Mouse (Mus musculus) midbrain, embryonic 11.5 days (tissue): ENCODE data around the gene Hsd11b1. TPM values are rescaled to one million over a fixed set of nuclear protein-coding genes. Genes with fewer than 3 reads are reported as not detected.

Experiments
- ATAC-seq: fragments of 200-750 bp; cut with Nextera tagmentation; 2 replicates; pipeline ENCODE4 v1.8.0; 2017; ENCODE audit warnings: moderate TSS enrichment, moderate library complexity; ENCODE audit not compliant: low FRiP score
- DNase-seq: peaks from one replicate; pipeline ENCODE4 v3.0.0; 2015; ENCODE audit warnings: low spot score; ENCODE audit errors: missing footprints
- H3K27ac ChIP-seq: fragments of 300-500 bp; sonication (generic); 2 replicates; pipeline ENCODE4 v1.5.1; 2014; ENCODE audit warnings: low read depth, low read length
- H3K27me3 ChIP-seq: fragments of 300-500 bp; sonication (generic); 2 replicates; pipeline ENCODE4 v1.6.1; 2014; ENCODE audit warnings: mild to moderate bottlenecking, low read length, moderate library complexity, mixed read lengths; ENCODE audit not compliant: control insufficient read depth, insufficient read depth
- H3K36me3 ChIP-seq: fragments of 300-500 bp; sonication (generic); 2 replicates; pipeline ENCODE4 v1.6.1; 2014; ENCODE audit warnings: mild to moderate bottlenecking, low read length, moderate library complexity, mixed read lengths; ENCODE audit not compliant: control insufficient read depth, insufficient read depth
- H3K4me1 ChIP-seq: fragments of 300-500 bp; sonication (generic); 2 replicates; pipeline ENCODE4 v1.6.1; 2014; ENCODE audit warnings: low read length; ENCODE audit not compliant: control insufficient read depth, insufficient read depth
- H3K4me2 ChIP-seq: fragments of 300-500 bp; sonication (generic); 2 replicates; pipeline ENCODE4 v1.6.1; 2014; ENCODE audit warnings: mild to moderate bottlenecking, moderate library complexity
- H3K4me3 ChIP-seq: fragments of 300-500 bp; sonication (generic); 2 replicates; pipeline ENCODE4 v1.5.1; 2014; ENCODE audit warnings: low read depth, low read length
- H3K9ac ChIP-seq: fragments of 300-500 bp; sonication (generic); 2 replicates; pipeline ENCODE4 v1.6.1; 2014; ENCODE audit warnings: low read length
- H3K9me3 ChIP-seq: fragments of 300-500 bp; sonication (generic); 2 replicates; pipeline ENCODE4 v1.6.1; 2016; ENCODE audit warnings: low read length; ENCODE audit not compliant: control insufficient read depth
- WGBS: fragments of 180-500 bp; shearing (Covaris S2); extraction: QIAGEN DNeasy Blood & Tissue Kit; methylation state at CpG from one replicate; pipeline ENCODE4 v1.1.7; 2014; 5-methylcytosine and 5-hydroxymethylcytosine counted together
- polyA plus RNA-seq: library from polyadenylated mRNA; unstranded; fragments of >200 nt; fragmentation: Nextera tagmentation; extraction: Ambion mirVana; gene quantifications from 2 replicates; pipeline ENCODE4 v1.2.1, GENCODE M21; 2014

Gene Hsd11b1
- polyA plus RNA-seq, 1 experiment from 2014 or later, result not detected

DNA sequence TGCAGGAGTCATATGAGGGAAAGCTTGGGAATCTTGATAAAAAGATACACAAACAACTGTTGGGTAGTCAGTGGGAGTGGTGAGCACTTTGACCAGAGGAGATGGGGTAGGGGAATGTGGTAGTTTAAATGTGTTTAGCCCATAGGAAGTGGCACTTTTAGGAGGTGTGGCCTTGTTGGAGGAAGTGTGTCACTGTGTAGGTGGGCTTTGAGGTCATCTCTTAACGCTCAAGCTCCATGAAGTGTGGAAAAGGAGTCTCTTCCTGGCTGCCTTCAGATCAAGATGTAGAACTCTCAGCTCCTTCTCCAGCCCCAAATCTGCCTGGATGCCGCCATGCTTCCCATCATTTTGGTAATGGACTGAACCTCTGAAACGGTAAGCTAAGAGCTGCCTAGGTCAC is 56.4 kb downstream of the Hsd11b1 start, which contains the start of gene Lamb3:
Gene Lamb3 (plus strand): TSS at position 197 of the 400 bp plus-strand sequence.
- Histone ChIP-seq H3K27ac (no peak within 1 kb of the TSS), H3K4me1 (no peaks in the 10 kb centered on the region), H3K36me3 (no peaks in the 10 kb centered on the region), H3K4me2 (no peak within 1 kb of the TSS), H3K27me3 (no peaks in the 10 kb centered on the region), H3K4me3 (no peak within 1 kb of the TSS), H3K9me3 (no peaks in the 10 kb centered on the region), H3K9ac (no peak within 1 kb of the TSS)
- DNase-seq, result no peak
- 88% methylated on average over 3 of the region's 3 CpGs for WGBS
- no peak for ATAC-seq

DNA sequence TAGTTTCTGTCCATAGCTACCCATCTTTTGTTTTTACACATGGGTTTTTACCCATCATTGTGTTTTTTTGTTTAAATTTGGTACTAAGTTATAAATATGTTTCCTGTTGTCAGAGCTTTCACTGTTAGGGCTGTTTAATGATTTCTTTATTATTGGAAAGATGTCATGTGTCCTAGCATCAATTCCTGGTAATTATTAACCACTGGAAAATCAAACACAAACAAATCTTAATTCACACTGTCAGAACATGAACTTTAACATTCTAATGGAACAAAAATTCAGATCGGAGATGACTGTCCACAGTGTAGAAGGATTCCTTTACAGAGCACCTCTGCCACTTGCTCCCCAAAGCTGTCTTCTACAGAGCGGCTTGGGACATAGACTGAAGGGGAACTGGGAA is 58.4 kb downstream of the Hsd11b1 start:
- H3K4me1 ChIP-seq, result no peaks in the 10 kb centered on the region
- 88% methylated on average over 2 of the region's 2 CpGs for WGBS
- no peaks in the 10 kb centered on the region for H3K36me3 ChIP-seq
- H3K27ac ChIP-seq, result no peak overlapping the region
- H3K27me3 ChIP-seq, result no peaks in the 10 kb centered on the region
- H3K4me3 ChIP-seq, result no peak overlapping the region
- no peak overlapping the region for H3K9ac ChIP-seq
- DNase-seq (no peak), ATAC-seq (no peak)
- no peak overlapping the region for H3K4me2 ChIP-seq
- no peaks in the 10 kb centered on the region for H3K9me3 ChIP-seq

DNA sequence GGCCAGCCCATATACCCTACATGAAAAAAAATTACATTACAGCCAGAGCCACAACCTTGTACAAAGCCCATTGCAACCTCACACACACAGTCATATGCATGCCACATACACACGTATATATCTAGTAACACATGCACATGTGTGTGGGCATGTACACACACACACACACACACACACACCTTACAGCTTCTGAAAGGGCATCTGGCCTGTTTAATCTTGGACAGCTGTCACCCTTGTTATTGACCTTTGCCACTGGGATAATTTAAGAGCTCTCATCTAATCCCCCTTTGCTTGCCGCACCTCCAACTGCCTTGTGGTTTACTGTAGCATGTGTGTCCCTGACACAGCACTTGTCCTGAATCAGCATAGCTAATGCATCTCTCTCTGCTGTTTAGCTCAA is 60.1 kb downstream of the Hsd11b1 start:
- no peak overlapping the region for H3K4me3 ChIP-seq
- H3K27me3 ChIP-seq, result no peaks in the 10 kb centered on the region
- WGBS, result 84% methylated on average over 2 of the region's 2 CpGs
- H3K4me2 ChIP-seq, result no peak overlapping the region
- H3K4me1 ChIP-seq, result no peaks in the 10 kb centered on the region
- H3K9me3 ChIP-seq, result no peaks in the 10 kb centered on the region
- no peak overlapping the region for H3K9ac ChIP-seq
- no peaks in the 10 kb centered on the region for H3K36me3 ChIP-seq
- no peak for DNase-seq
- no peak for ATAC-seq
- no peak overlapping the region for H3K27ac ChIP-seq

GRCm38 (mm10) chr1:193201383-193201778 is 62.5 kb downstream of the Hsd11b1 start, which contains the start of gene Traf3ip3:
TSS of gene Traf3ip3 (minus strand) at chr1:193201703.
- Histone ChIP-seq H3K4me2 (no peak within 1 kb of the TSS), H3K27me3 (no peaks in the 10 kb centered on the region), H3K9ac (no peak within 1 kb of the TSS), H3K27ac (no peak within 1 kb of the TSS), H3K4me3 (no peak within 1 kb of the TSS), H3K9me3 (no peaks in the 10 kb centered on the region), H3K36me3 (no peaks in the 10 kb centered on the region), H3K4me1 (no peaks in the 10 kb centered on the region)
- WGBS, result 70% methylated on average over 5 of the region's 5 CpGs
- peak; percentile 49 for DNase-seq
- ATAC-seq, result no peak

DNA sequence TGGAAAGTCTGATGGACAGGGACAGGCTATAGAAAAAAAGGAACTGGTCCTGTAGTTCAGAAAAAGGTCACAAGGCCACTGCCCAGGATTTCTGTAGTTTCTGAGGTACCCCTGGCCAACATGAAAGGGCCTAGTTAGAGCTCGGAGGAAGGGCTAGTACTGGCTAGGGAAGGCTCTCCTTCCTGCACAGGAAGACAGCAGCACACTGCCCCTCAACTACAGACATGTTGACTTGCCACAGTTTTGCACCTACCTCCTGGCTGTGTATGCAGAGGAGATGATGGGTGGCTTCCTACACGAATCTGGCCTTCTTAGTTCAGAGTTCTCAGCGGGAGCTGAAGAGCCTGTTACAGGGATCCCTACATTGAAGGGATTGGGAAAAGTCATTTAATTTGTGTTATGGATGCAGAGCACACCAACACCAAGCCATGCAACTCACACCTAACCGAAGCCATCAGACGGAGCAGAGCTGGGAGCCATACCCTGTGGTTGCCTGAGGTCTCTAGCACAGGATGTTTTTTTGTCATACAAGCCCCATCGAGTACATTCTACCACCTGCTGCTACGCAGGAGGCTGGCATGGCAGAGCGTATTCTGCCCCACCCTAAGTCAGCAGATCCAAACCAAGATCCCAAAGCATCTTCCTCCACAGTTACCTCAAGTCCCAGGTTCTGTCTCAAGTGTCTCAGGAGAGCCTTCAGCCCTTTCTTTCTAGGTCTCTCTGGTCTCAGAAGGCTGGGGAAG is 63.1 kb downstream of the Hsd11b1 start:
- Histone ChIP-seq H3K4me3 (no peak overlapping the region), H3K4me2 (no peak overlapping the region), H3K9me3 (no peaks in the 10 kb centered on the region), H3K27ac (no peak overlapping the region), H3K27me3 (no peaks in the 10 kb centered on the region), H3K36me3 (no peaks in the 10 kb centered on the region), H3K4me1 (no peaks in the 10 kb centered on the region), H3K9ac (no peak overlapping the region)
- DNase-seq, result peak; percentile 53
- WGBS, result 80% methylated on average over 8 of the region's 8 CpGs
- no peak for ATAC-seq

DNA sequence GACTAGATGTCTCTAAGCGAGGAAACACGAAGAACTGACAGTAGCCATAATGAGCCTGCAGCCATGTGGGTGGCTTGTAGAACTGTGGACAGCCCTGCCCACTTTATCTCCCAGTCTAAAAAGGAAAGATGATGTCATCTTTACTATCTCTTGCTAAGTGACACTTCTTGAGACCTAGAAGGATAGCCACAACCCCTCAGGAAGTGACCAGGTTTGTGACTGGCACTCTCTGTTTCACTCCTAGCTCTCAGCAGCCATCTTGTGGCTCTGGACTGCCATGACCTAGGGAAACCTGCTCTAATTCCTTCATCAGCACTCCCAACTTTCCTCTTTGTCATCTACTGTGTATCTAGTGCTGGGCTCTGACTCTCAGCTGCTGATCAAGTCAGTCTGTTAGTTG is 65.6 kb downstream of the Hsd11b1 start:
- Histone ChIP-seq H3K4me2 (no peak overlapping the region), H3K27ac (no peak overlapping the region), H3K4me3 (no peak overlapping the region), H3K27me3 (no peaks in the 10 kb centered on the region), H3K9me3 (no peaks in the 10 kb centered on the region), H3K36me3 (no peaks in the 10 kb centered on the region), H3K4me1 (no peaks in the 10 kb centered on the region), H3K9ac (no peak overlapping the region)
- DNase-seq (peak; percentile 60), ATAC-seq (no peak)
- WGBS, result 88% methylated on average over 2 of the region's 2 CpGs

GRCm38 (mm10) chr1:193197494-193198205 is 66.2 kb downstream of the Hsd11b1 start:
- Histone ChIP-seq H3K27me3 (no peaks in the 10 kb centered on the region), H3K4me2 (no peak overlapping the region), H3K4me1 (no peaks in the 10 kb centered on the region), H3K27ac (no peak overlapping the region), H3K9ac (no peak overlapping the region), H3K36me3 (no peaks in the 10 kb centered on the region), H3K4me3 (no peak overlapping the region), H3K9me3 (no peaks in the 10 kb centered on the region)
- DNase-seq (peak; percentile 17), ATAC-seq (no peak)
- 95% methylated on average over 18 of the region's 18 CpGs for WGBS

DNA sequence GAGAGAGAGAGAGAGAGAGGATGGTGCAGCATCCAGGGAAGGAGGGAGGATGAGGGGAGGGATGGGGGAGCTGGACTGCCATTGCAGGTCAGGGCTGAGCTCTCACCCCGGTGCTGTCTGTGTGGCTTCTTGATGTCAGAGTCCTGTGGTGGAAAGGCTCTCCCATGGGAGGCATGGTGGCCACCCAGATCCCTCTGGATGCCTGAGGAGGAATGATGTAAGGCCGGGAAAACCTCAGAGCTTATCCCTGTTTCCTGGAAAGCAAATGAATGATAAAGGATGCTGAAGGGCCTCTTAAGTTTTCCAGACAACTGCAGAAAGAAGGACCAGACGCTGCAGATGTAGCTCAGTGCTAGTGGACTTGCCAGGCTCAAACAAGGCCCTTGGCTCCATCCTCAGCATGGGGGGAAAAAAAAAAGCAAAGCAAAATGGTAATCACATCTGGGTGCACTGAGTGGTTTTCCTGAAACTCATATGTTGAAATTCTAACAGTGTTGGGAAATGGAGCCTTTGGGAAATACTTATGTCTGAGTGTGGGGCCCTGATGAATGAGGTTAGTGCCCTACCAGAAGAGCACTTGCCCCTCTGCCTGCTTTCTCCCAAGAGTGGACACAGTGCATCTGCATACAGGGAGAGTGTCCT is 68.6 kb downstream of the Hsd11b1 start:
- Histone ChIP-seq H3K27me3 (no peaks in the 10 kb centered on the region), H3K36me3 (no peaks in the 10 kb centered on the region), H3K4me2 (no peak overlapping the region), H3K9me3 (no peaks in the 10 kb centered on the region), H3K4me3 (no peak overlapping the region), H3K27ac (no peak overlapping the region), H3K9ac (no peak overlapping the region), H3K4me1 (no peaks in the 10 kb centered on the region)
- no peak for ATAC-seq
- WGBS, result 77% methylated on average over 3 of the region's 3 CpGs
- peak; percentile 26 for DNase-seq
